Mouse (Mus musculus) C2C12 (cell line): Measurements from ENCODE around the gene Ttll7.

Experiments
- CEBPB ChIP-seq: IDR thresholded peaks from one replicate; pipeline ENCODE4 v1.6.1; 2011; ENCODE audit warnings: low read depth, mild to moderate bottlenecking, control low read depth, moderate library complexity
- CTCF ChIP-seq: IDR thresholded peaks from one replicate; pipeline ENCODE4 v1.5.1; 2011; ENCODE audit not compliant: control insufficient read depth, insufficient read depth, insufficient read length
- FOSL1 ChIP-seq: IDR thresholded peaks from one replicate; pipeline ENCODE4 v1.8.0; 2011; ENCODE audit warnings: mild to moderate bottlenecking, low read length; ENCODE audit not compliant: poor library complexity, insufficient read depth, severe bottlenecking
- MYOD1 ChIP-seq: IDR thresholded peaks from one replicate; pipeline ENCODE4 v1.6.1; 2011; ENCODE audit warnings: low read depth; ENCODE audit not compliant: control insufficient read depth, insufficient read length
- MYOG ChIP-seq: IDR thresholded peaks from one replicate; pipeline ENCODE4 v1.6.1; 2011; ENCODE audit not compliant: control insufficient read depth, insufficient read length; ENCODE audit errors: extremely low read depth
- USF1 ChIP-seq: IDR thresholded peaks from one replicate; pipeline ENCODE4 v1.6.1; 2011; ENCODE audit warnings: low read depth, mild to moderate bottlenecking, control low read depth, moderate library complexity

GRCm38 (mm10) chr3:146900094-146900493 lies 47.9 kb downstream of the Ttll7 start:
- TF ChIP-seq USF1: no peak
- TF ChIP-seq CTCF: no peak
- TF ChIP-seq FOSL1: no peak
- TF ChIP-seq MYOD1: no peak
- no peak for TF ChIP-seq CEBPB
- TF ChIP-seq MYOG: no peak
